Mouse (Mus musculus) A20 (cell line): Measurements from ENCODE around the gene Tas2r144.

ENCODE experiments used
- DNase-seq: peaks from one replicate; pipeline ENCODE4 v3.0.0-alpha.2; 2011; ENCODE audit warnings: low read depth, low spot score

The Tas2r144 gene

GRCm38 (mm10) chr6:42215028-42215427, at the start of gene Tas2r144:
TSS of gene Tas2r144 (plus strand) at chr6:42215328.
- no peak for DNase-seq

- no peak for DNase-seq
These were observed 32.7 kb upstream of the Tas2r144 start for GRCm38 (mm10) chr6:42182462-42182861.

GRCm38 (mm10) chr6:42186230-42186629, 28.9 kb upstream of the Tas2r144 start:
- DNase-seq = peak; percentile 16

GRCm38 (mm10) chr6:42197710-42198109, 17.4 kb upstream of the Tas2r144 start:
- DNase-seq = peak; percentile 4

GRCm38 (mm10) chr6:42199498-42199897, 15.6 kb upstream of the Tas2r144 start:
- DNase-seq = no peak

- no peak for DNase-seq
These were observed 7.2 kb downstream of the Tas2r144 start for GRCm38 (mm10) chr6:42222286-42222685.

GRCm38 (mm10) chr6:42225046-42225445, 9.9 kb downstream of the Tas2r144 start:
- no peak for DNase-seq

- DNase-seq = peak; percentile 67
These were observed 12.3 kb downstream of the Tas2r144 start for GRCm38 (mm10) chr6:42227240-42228101.

- no peak for DNase-seq
These were observed 14.5 kb downstream of the Tas2r144 start for GRCm38 (mm10) chr6:42229610-42230009.

- DNase-seq = no peak
These were observed 16.1 kb downstream of the Tas2r144 start for GRCm38 (mm10) chr6:42231191-42231590.

- no peak for DNase-seq
These were observed 22.2 kb downstream of the Tas2r144 start for GRCm38 (mm10) chr6:42237276-42237805.

- no peak for DNase-seq
These were observed 26.4 kb downstream of the Tas2r144 start for GRCm38 (mm10) chr6:42241311-42242045.

GRCm38 (mm10) chr6:42245711-42246353, 30.7 kb downstream of the Tas2r144 start, which contains the start of gene Gstk1:
TSS of gene Gstk1 (plus strand) at chr6:42245935.
- peak; percentile 84 for DNase-seq

GRCm38 (mm10) chr6:42247173-42247572, 32.0 kb downstream of the Tas2r144 start:
- no peak for DNase-seq

- no peak for DNase-seq
These were observed 32.9 kb downstream of the Tas2r144 start for GRCm38 (mm10) chr6:42247981-42248380.

GRCm38 (mm10) chr6:42251791-42252190, 36.7 kb downstream of the Tas2r144 start:
- no peak for DNase-seq

- no peak for DNase-seq
These were observed 38.0 kb downstream of the Tas2r144 start for GRCm38 (mm10) chr6:42253103-42253502.

- DNase-seq = peak; percentile 66
These were observed 42.3 kb downstream of the Tas2r144 start for GRCm38 (mm10) chr6:42257303-42257863.

- DNase-seq = no peak
These were observed 45.3 kb downstream of the Tas2r144 start for GRCm38 (mm10) chr6:42260430-42260829.

GRCm38 (mm10) chr6:42261524-42262170, 46.5 kb downstream of the Tas2r144 start, which contains the start of gene Tmem139:
TSS of gene Tmem139 (plus strand) at chr6:42261970.
- no peak for DNase-seq
